Comparison of ENCODE assay signal across 18 mouse cellular contexts in genomic region chr14:95493154-95493553, GRCm38 (mm10).
"Had no signal": no experiment of that assay in that cellular context is flagged by ENCODE, and none has a peak within 500 bp of the region (broad histone marks: within the 10 kb centered on the region; RNA-seq: fewer than 3 reads in every experiment).

No protein-coding gene starts in this region.

- H3K4me3 ChIP-seq: liver, embryonic 13.5 days; liver, embryonic 15.5 days; lung, embryonic 15.5 days; megakaryocyte, embryonic 14.5 days; neural tube, embryonic 12.5 days; stomach, embryonic 15.5 days had no signal

- H3K27ac ChIP-seq: liver, embryonic 13.5 days; liver, embryonic 15.5 days; lung, embryonic 15.5 days; macrophage; neural tube, embryonic 12.5 days; stomach, embryonic 15.5 days; stomach, postnatal 0 days had no signal

- H3K4me1 ChIP-seq: liver, embryonic 13.5 days; liver, embryonic 15.5 days; lung, embryonic 15.5 days; megakaryocyte, embryonic 14.5 days; neural tube, embryonic 12.5 days; stomach, embryonic 15.5 days had no signal

- H3K9ac ChIP-seq: liver, embryonic 13.5 days; liver, embryonic 15.5 days; liver, postnatal 0 days; lung, embryonic 15.5 days; neural tube, embryonic 12.5 days; stomach, embryonic 15.5 days had no signal

- H3K36me3 ChIP-seq: liver, embryonic 13.5 days; liver, embryonic 15.5 days; lung, embryonic 15.5 days; neural tube, embryonic 12.5 days; stomach, embryonic 15.5 days had no signal

- DNase-seq: liver, embryonic 13.5 days; liver, postnatal 0 days; lung, adult 2 months; lung, postnatal 14 days; lung, postnatal 36 days; right cerebral cortex, postnatal 14 days; thymus, adult 2 months; thymus, postnatal 25 days; thymus, postnatal 4 days had no signal

- H3K9me3 ChIP-seq: liver, embryonic 13.5 days; liver, embryonic 15.5 days; lung, embryonic 15.5 days; megakaryocyte, embryonic 14.5 days; neural tube, embryonic 12.5 days; stomach, embryonic 15.5 days had no signal

- ATAC-seq: liver, postnatal 0 days; lung, postnatal 0 days had no signal

- H3K27me3 ChIP-seq: liver, embryonic 13.5 days; liver, embryonic 15.5 days; lung, embryonic 15.5 days; megakaryocyte, embryonic 14.5 days; neural tube, embryonic 12.5 days; stomach, embryonic 15.5 days had no signal

- H3K4me2 ChIP-seq: liver, embryonic 13.5 days; liver, embryonic 15.5 days; lung, embryonic 15.5 days; midbrain, embryonic 11.5 days; neural tube, embryonic 12.5 days; stomach, embryonic 15.5 days had no signal
